Mouse (Mus musculus) myocyte (in vitro differentiated cells): ENCODE results near the gene Bcr. TPM values are rescaled to one million over a fixed set of nuclear protein-coding genes. Genes with fewer than 3 reads are reported as not detected.

Experiments used
- H3K27me3 ChIP-seq: one replicate; pipeline ENCODE4 v1.6.1; 2011; ENCODE audit not compliant: control insufficient read depth, insufficient read depth, insufficient read length
- H3K36me3 ChIP-seq: one replicate; pipeline ENCODE4 v1.6.1; 2011; ENCODE audit not compliant: control insufficient read depth, insufficient read depth
- H3K4me2 ChIP-seq: one replicate; pipeline ENCODE4 v1.6.1; 2011; ENCODE audit warnings: low read depth, control low read depth
- H3K4me3 ChIP-seq: one replicate; pipeline ENCODE4 v1.5.1; 2011; ENCODE audit warnings: mild to moderate bottlenecking, control low read depth, moderate library complexity
- H3K79me2 ChIP-seq: one replicate; pipeline ENCODE4 v1.6.1; 2011; ENCODE audit not compliant: control insufficient read depth, insufficient read depth
- H3ac ChIP-seq: one replicate; pipeline ENCODE4 v1.6.1; 2011; ENCODE audit not compliant: control insufficient read depth, insufficient read length
- CEBPB ChIP-seq: IDR thresholded peaks from 2 replicates; pipeline ENCODE4 v1.6.1; 2011; ENCODE audit warnings: mild to moderate bottlenecking, moderate library complexity; ENCODE audit not compliant: poor library complexity, insufficient read depth, severe bottlenecking
- E2F4 ChIP-seq: IDR thresholded peaks from one replicate; pipeline ENCODE4 v1.6.1; 2011; ENCODE audit warnings: mild to moderate bottlenecking, control low read depth, moderate library complexity; ENCODE audit not compliant: insufficient read depth
- MAX ChIP-seq: IDR thresholded peaks from one replicate; pipeline ENCODE4 v1.6.1; 2011; ENCODE audit warnings: low read depth, mild to moderate bottlenecking, control low read depth
- MYOD1 ChIP-seq, 3 experiments: IDR thresholded peaks; one replicate each; pipeline ENCODE4 v1.6.1; 2011; ENCODE audit warnings: control low read depth in 2 of 3, low read depth in 2 of 3, mild to moderate bottlenecking in 2 of 3, moderate library complexity in 1 of 3; ENCODE audit not compliant: insufficient read length in 2 of 3, control insufficient read depth in 1 of 3
- MYOG ChIP-seq, 3 experiments: IDR thresholded peaks; one replicate each; pipeline ENCODE4 v1.6.1; 2011; ENCODE audit warnings: control low read depth in 2 of 3, low read depth in 2 of 3, mild to moderate bottlenecking in 2 of 3; ENCODE audit not compliant: insufficient read length in 2 of 3, control insufficient read depth in 1 of 3, insufficient read depth in 1 of 3
- POLR2A ChIP-seq: IDR thresholded peaks from one replicate; pipeline ENCODE4 v1.6.1; 2011; ENCODE audit warnings: low read depth, mild to moderate bottlenecking, control low read depth, moderate library complexity; ENCODE audit not compliant: insufficient read length
- POLR2AphosphoS2 ChIP-seq: IDR thresholded peaks from one replicate; pipeline ENCODE4 v1.6.1; 2011; ENCODE audit warnings: low read depth, control low read depth; ENCODE audit not compliant: insufficient read length
- REST ChIP-seq: IDR thresholded peaks from one replicate; pipeline ENCODE4 v1.6.1; 2011; ENCODE audit warnings: mild to moderate bottlenecking, control low read depth, moderate library complexity; ENCODE audit not compliant: insufficient read depth, insufficient read length
- SRF ChIP-seq: IDR thresholded peaks from one replicate; pipeline ENCODE4 v1.6.1; 2011; ENCODE audit warnings: low read depth; ENCODE audit not compliant: control insufficient read depth, insufficient read length
- TCF12 ChIP-seq: IDR thresholded peaks from one replicate; pipeline ENCODE4 v1.6.1; 2011; ENCODE audit warnings: mild to moderate bottlenecking, control low read depth; ENCODE audit not compliant: poor library complexity, insufficient read depth, severe bottlenecking
- TCF3 ChIP-seq: IDR thresholded peaks from one replicate; pipeline ENCODE4 v1.6.1; 2011; ENCODE audit warnings: low read depth, control low read depth; ENCODE audit not compliant: insufficient read length
- USF1 ChIP-seq: IDR thresholded peaks from one replicate; pipeline ENCODE4 v1.6.1; 2011; ENCODE audit warnings: low read depth, mild to moderate bottlenecking, control low read depth, moderate library complexity
- polyA plus RNA-seq: library from polyadenylated mRNA; unstranded; fragments of >200 nt; fragmentation: generic; extraction: Trizol; gene quantifications from one replicate; pipeline ENCODE4 v1.2.1, GENCODE M21; 2012; ENCODE audit warnings: missing spikeins

The Bcr gene
- polyA plus RNA-seq, 1 experiment = 16.8 TPM

GRCm38 (mm10) chr10:75056255-75056654, 4.1 kb upstream of the Bcr start:
- Histone ChIP-seq H3K4me3 (no peak overlapping the region), H3K4me2 (no peak overlapping the region), H3ac (no peak overlapping the region), H3K27me3 (no peaks in the 10 kb centered on the region), H3K36me3 (no peaks in the 10 kb centered on the region), H3K79me2 (peaks cover under 1% of the 10 kb centered on the region)
- TF ChIP-seq POLR2A (no peak), POLR2AphosphoS2 (no peak), REST (no peak), TCF12 (no peak), TCF3 (no peak), MYOD1 (IDR thresholded peaks at IDR 0.05; ENCODE audit: control insufficient read depth in 1 of 3, insufficient read length in 2 of 3, low read depth in 2 of 3) (no peak), SRF (no peak)

- Histone ChIP-seq H3K79me2 (peaks cover 19% of the 10 kb centered on the region), H3K4me3 (no peak overlapping the region), H3K36me3 (no peaks in the 10 kb centered on the region), H3K4me2 (no peak overlapping the region), H3K27me3 (no peaks in the 10 kb centered on the region), H3ac (no peak overlapping the region)
- TF ChIP-seq POLR2A (no peak), REST (no peak), MYOG (IDR thresholded peaks at IDR 0.05; ENCODE audit: control insufficient read depth in 1 of 3, insufficient read depth in 1 of 3, insufficient read length in 2 of 3, low read depth in 2 of 3) (no peak), USF1 (no peak), E2F4 (no peak), SRF (no peak), MAX (no peak), TCF12 (no peak), MYOD1 (IDR thresholded peaks at IDR 0.05; ENCODE audit: control insufficient read depth in 1 of 3, insufficient read length in 2 of 3, low read depth in 2 of 3) (no peak), CEBPB (no peak), POLR2AphosphoS2 (no peak), TCF3 (no peak)
Observed at GRCm38 (mm10) chr10:75058336-75058735, 2.1 kb upstream of the Bcr start.

DNA sequence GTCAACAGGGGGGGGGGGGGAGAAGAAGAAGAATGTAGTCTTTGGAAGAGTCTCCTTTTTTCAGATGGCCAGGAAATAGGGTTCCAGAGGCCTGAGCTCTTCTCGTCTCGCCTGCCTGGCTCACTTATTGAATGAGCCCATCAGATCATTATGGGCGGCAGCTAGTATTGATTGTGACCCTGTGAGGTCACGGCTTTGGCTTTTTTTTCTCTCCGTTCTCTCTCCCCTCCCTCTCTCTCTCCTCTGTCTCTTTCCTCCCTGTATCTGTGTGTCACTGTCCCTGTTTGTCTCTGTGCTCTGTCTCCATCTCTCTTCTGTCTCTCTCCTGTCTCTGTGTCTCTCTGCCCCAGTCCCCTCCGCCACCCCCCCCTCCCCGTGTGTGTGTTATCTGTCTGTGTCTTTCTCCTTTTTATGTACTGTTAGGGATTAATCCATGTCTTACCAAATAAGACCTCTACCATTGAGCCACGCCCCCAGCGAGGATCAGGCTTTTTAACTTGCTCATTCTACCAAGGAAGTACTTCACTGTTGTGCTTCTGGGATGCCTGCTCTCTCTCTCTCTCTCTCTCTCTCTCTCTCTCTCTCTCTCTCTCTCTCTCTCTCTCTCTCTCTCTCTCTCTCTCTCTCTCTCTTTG, 1.5 kb upstream of the Bcr start:
- H3K79me2 ChIP-seq = peaks cover 24% of the 10 kb centered on the region
- no peak for TF ChIP-seq POLR2A
- no peak for TF ChIP-seq MAX
- TF ChIP-seq CEBPB = no peak
- TF ChIP-seq REST = no peak
- TF ChIP-seq MYOD1 (IDR thresholded peaks at IDR 0.05; ENCODE audit: control insufficient read depth in 1 of 3, insufficient read length in 2 of 3, low read depth in 2 of 3) = no peak
- no peak for TF ChIP-seq USF1
- no peak for TF ChIP-seq TCF3
- no peak for TF ChIP-seq MYOG (IDR thresholded peaks at IDR 0.05; ENCODE audit: control insufficient read depth in 1 of 3, insufficient read depth in 1 of 3, insufficient read length in 2 of 3, low read depth in 2 of 3)
- no peak for TF ChIP-seq SRF
- TF ChIP-seq POLR2AphosphoS2 = no peak
- no peak for TF ChIP-seq TCF12
- TF ChIP-seq E2F4 = no peak

DNA sequence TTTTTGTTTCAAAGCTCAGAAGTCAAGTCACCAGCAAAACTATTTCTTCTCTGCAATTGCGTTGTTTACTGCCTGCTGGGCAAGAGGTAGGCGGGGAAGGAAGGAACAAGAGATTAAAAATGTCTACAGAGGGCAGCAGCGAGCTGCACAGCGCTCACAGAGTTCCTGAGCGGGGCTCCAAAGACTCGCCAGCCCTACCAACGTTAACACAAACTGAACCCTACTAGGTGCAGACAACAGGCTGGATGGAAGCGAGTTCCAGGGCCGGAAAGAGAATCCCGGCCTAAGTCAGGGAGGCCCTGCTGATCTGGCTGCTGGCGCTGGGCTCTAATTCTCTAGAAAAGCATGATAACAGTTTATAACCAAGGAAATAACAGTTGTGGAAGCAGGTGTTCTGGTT, 996 bp upstream of the Bcr start:
- peak overlapping the region; percentile 96 for H3K4me2 ChIP-seq
- no peak overlapping the region for H3ac ChIP-seq
- H3K79me2 ChIP-seq = peaks cover 29% of the 10 kb centered on the region
- H3K4me3 ChIP-seq = peak overlapping the region; percentile 26
- H3K36me3 ChIP-seq = no peaks in the 10 kb centered on the region
- no peaks in the 10 kb centered on the region for H3K27me3 ChIP-seq
- TF ChIP-seq MAX = no peak
- no peak for TF ChIP-seq TCF12
- TF ChIP-seq POLR2AphosphoS2 = no peak
- no peak for TF ChIP-seq REST
- no peak for TF ChIP-seq USF1
- TF ChIP-seq CEBPB = no peak
- no peak for TF ChIP-seq E2F4
- no peak for TF ChIP-seq SRF

More for the DNA sequence above, 1.5 kb upstream of the Bcr start:
- Histone ChIP-seq H3ac (no peak overlapping the region), H3K36me3 (no peaks in the 10 kb centered on the region), H3K27me3 (no peaks in the 10 kb centered on the region), H3K4me2 (peak overlapping the region; percentile 96), H3K4me3 (peak overlapping the region; percentile 26)

GRCm38 (mm10) chr10:75060843-75061235, 447 bp downstream of the Bcr start:
- Histone ChIP-seq H3K4me3 (peak overlapping the region; percentile 26), H3K36me3 (no peaks in the 10 kb centered on the region), H3K27me3 (no peaks in the 10 kb centered on the region), H3K4me2 (peak overlapping the region; percentile 64), H3K79me2 (peaks cover 42% of the 10 kb centered on the region), H3ac (peak overlapping the region; percentile 53)
- TF ChIP-seq USF1 = no peak
- TF ChIP-seq MYOG (IDR thresholded peaks at IDR 0.05; ENCODE audit: control insufficient read depth in 1 of 3, insufficient read depth in 1 of 3, insufficient read length in 2 of 3, low read depth in 2 of 3) = peak in 1 of 3 experiments; percentile 13
